ENCODE assay signal across 8 mouse cellular contexts in genomic region chr9:66068971-66069391, GRCm38 (mm10). TPM values are rescaled to one million over a fixed set of nuclear protein-coding genes. Genes with fewer than 3 reads are reported as not detected.
DNase-seq lines count a peak whose midpoint lies in the region; ATAC-seq and TF ChIP-seq lines count a peak whose summit lies in the region.

No protein-coding gene starts in this region.

- TF ChIP-seq EP300 in ES-Bruce4 (IDR thresholded peaks at IDR 0.05; ENCODE audit: insufficient read depth, low read depth, low read length), result no peak

- intact Hi-C loops in heart, postnatal 25 days (cut with DNase I), result no loop called here
- intact Hi-C loops in gastrocnemius, postnatal 36 days (cut with DNase I), result no loop called here

- H3K27me3 ChIP-seq in ES-Bruce4 (ENCODE audit: control insufficient read depth, insufficient read depth, low read length, poor library complexity, severe bottlenecking), result peaks cover 2% of the 10 kb centered on the region; the same call in 1 of the 2 replicates
- peaks cover 44% of the 10 kb centered on the region for H3K27me3 ChIP-seq in hindbrain, embryonic 10.5 days (ENCODE audit: insufficient read depth, poor library complexity, severe bottlenecking)
- peaks cover 35% of the 10 kb centered on the region for H3K27me3 ChIP-seq in liver, embryonic 13.5 days
- H3K27me3 ChIP-seq in neural tube, embryonic 12.5 days (replicated peaks), result peaks cover 38% of the 10 kb centered on the region

- peak overlapping the region; percentile 82 for H3K4me2 ChIP-seq in liver, embryonic 13.5 days
- H3K4me2 ChIP-seq in neural tube, embryonic 12.5 days (replicated peaks), result peak overlapping the region; percentile 79

- TF ChIP-seq CTCF in ES-Bruce4 (IDR thresholded peaks at IDR 0.05; ENCODE audit: low read depth, low read length), result no peak

- H3K9ac ChIP-seq in ES-Bruce4 (ENCODE audit: low read depth, poor library complexity, severe bottlenecking), result peak overlapping the region; percentile 75
- H3K9ac ChIP-seq in liver, embryonic 13.5 days, result peak overlapping the region; percentile 92
- peak overlapping the region; percentile 53 for H3K9ac ChIP-seq in neural tube, embryonic 12.5 days

- no peaks in the 10 kb centered on the region; the same call in 1 of the 2 replicates for H3K9me3 ChIP-seq in ES-Bruce4 (replicated peaks; ENCODE audit: control insufficient read depth, insufficient read depth, low read length, poor library complexity, severe bottlenecking)
- H3K9me3 ChIP-seq in hindbrain, embryonic 10.5 days, result no peaks in the 10 kb centered on the region; the same call in 1 of the 2 replicates
- H3K9me3 ChIP-seq in liver, embryonic 13.5 days (replicated peaks), result no peaks in the 10 kb centered on the region
- no peaks in the 10 kb centered on the region for H3K9me3 ChIP-seq in neural tube, embryonic 12.5 days

- peaks cover 5% of the 10 kb centered on the region for H3K4me1 ChIP-seq in ES-Bruce4 (ENCODE audit: control insufficient read depth, insufficient read depth, low read length)
- peaks cover 24% of the 10 kb centered on the region for H3K4me1 ChIP-seq in hindbrain, embryonic 10.5 days (replicated peaks)
- H3K4me1 ChIP-seq in liver, embryonic 13.5 days (replicated peaks), result peaks cover 41% of the 10 kb centered on the region
- peaks cover 19% of the 10 kb centered on the region for H3K4me1 ChIP-seq in neural tube, embryonic 12.5 days

- H3K36me3 ChIP-seq in ES-Bruce4 (ENCODE audit: control insufficient read depth, insufficient read depth, low read length, poor library complexity, severe bottlenecking), result peaks cover 12% of the 10 kb centered on the region
- H3K36me3 ChIP-seq in hindbrain, embryonic 10.5 days, result peaks cover 37% of the 10 kb centered on the region
- H3K36me3 ChIP-seq in liver, embryonic 13.5 days, result peaks cover 39% of the 10 kb centered on the region
- H3K36me3 ChIP-seq in neural tube, embryonic 12.5 days, result peaks cover 32% of the 10 kb centered on the region

- H3K4me3 ChIP-seq in ES-Bruce4 (ENCODE audit: low read depth, low read length), result peak overlapping the region; percentile 90
- H3K4me3 ChIP-seq in hindbrain, embryonic 10.5 days, result peak overlapping the region; percentile 67
- H3K4me3 ChIP-seq in liver, embryonic 13.5 days (replicated peaks), result peak overlapping the region; percentile 82
- H3K4me3 ChIP-seq in neural tube, embryonic 12.5 days, result peak overlapping the region; percentile 44

- TF ChIP-seq POLR2A in ES-Bruce4 (IDR thresholded peaks at IDR 0.05; ENCODE audit: insufficient read depth, low read length), result no peak

- 2% methylated on average over 30 of the region's 30 CpGs for WGBS in hindbrain, embryonic 10.5 days
- 2% methylated on average over 30 of the region's 30 CpGs for WGBS in liver, embryonic 13.5 days (ENCODE audit: insufficient replicate concordance)
- 1% methylated on average over 30 of the region's 30 CpGs for WGBS in neural tube, embryonic 12.5 days

- no peak overlapping the region for H3K27ac ChIP-seq in ES-Bruce4 (ENCODE audit: insufficient read depth, low read length)
- peak overlapping the region; percentile 76 for H3K27ac ChIP-seq in hindbrain, embryonic 10.5 days
- H3K27ac ChIP-seq in liver, embryonic 13.5 days, result peak overlapping the region; percentile 85
- H3K27ac ChIP-seq in neural tube, embryonic 12.5 days, result no peak overlapping the region

- DNase-seq in heart, adult 11 months, result peak; percentile 91
- no peak for DNase-seq in heart, postnatal 25 days (ENCODE audit: low spot score)
- DNase-seq in cerebellum, postnatal 36 days, result peak; percentile 31 to 42
- peak; percentile 31 for DNase-seq in hindbrain, embryonic 10.5 days (ENCODE audit: low spot score)
- DNase-seq in liver, embryonic 13.5 days, result peak; percentile 33
- DNase-seq in gastrocnemius, postnatal 36 days, result no peak

- peak; percentile 35 for ATAC-seq in liver, embryonic 13.5 days (ENCODE audit: low read depth)
- no peak for ATAC-seq in neural tube, embryonic 12.5 days (ENCODE audit: low FRiP score, low read depth)

RNA-seq across cellular contexts. Expression of gene Snx22, which starts 0.5 kb away (rescaled TPM):
- under 1 TPM; 0.59 to 0.83 TPM for total RNA-seq in heart, postnatal 25 days (2021)
- 0.38 and 0.39 TPM in 2 replicates for polyA plus RNA-seq in ES-Bruce4 (2011; ENCODE audit: insufficient read depth, insufficient read length, low read depth, missing spikeins)
- polyA plus RNA-seq in hindbrain, embryonic 10.5 days (2016; fragmentation: Nextera tagmentation; extraction: Ambion mirVana), result 3.5 and 4.6 TPM in 2 replicates
- polyA plus RNA-seq in liver, embryonic 13.5 days (2015; fragmentation: Nextera tagmentation; extraction: Ambion mirVana), result 29.2 and 31.4 TPM in 2 replicates
- polyA plus RNA-seq in neural tube, embryonic 12.5 days (2016; fragmentation: Nextera tagmentation; extraction: Ambion mirVana), result 4.2 and 4.7 TPM in 2 replicates
- total RNA-seq in gastrocnemius, postnatal 36 days (2021), result under 1 TPM; 0.13 to 0.15 TPM

RNA-seq across cellular contexts. Expression of gene Ppib, which starts 9.0 kb away (rescaled TPM):
- 100 to 1,000 TPM; 144 to 157 TPM for total RNA-seq in heart, postnatal 25 days (2021)
- polyA plus RNA-seq in ES-Bruce4 (2011; ENCODE audit: insufficient read depth, insufficient read length, low read depth, missing spikeins), result 287 and 289 TPM in 2 replicates
- 498 and 516 TPM in 2 replicates for polyA plus RNA-seq in hindbrain, embryonic 10.5 days (2016; fragmentation: Nextera tagmentation; extraction: Ambion mirVana)
- polyA plus RNA-seq in liver, embryonic 13.5 days (2015; fragmentation: Nextera tagmentation; extraction: Ambion mirVana), result 380 and 383 TPM in 2 replicates
- polyA plus RNA-seq in neural tube, embryonic 12.5 days (2016; fragmentation: Nextera tagmentation; extraction: Ambion mirVana), result 452 and 475 TPM in 2 replicates
- 10 to 100 TPM; 43.8 to 49.4 TPM for total RNA-seq in gastrocnemius, postnatal 36 days (2021)

RNA-seq across cellular contexts. Expression of gene Snx1, which starts 57.4 kb away (rescaled TPM):
- 10 to 100 TPM; 27.6 to 30.4 TPM for total RNA-seq in heart, postnatal 25 days (2021)
- polyA plus RNA-seq in ES-Bruce4 (2011; ENCODE audit: insufficient read depth, insufficient read length, low read depth, missing spikeins), result 34.7 and 34.8 TPM in 2 replicates
- polyA plus RNA-seq in hindbrain, embryonic 10.5 days (2016; fragmentation: Nextera tagmentation; extraction: Ambion mirVana), result 128 and 136 TPM in 2 replicates
- polyA plus RNA-seq in liver, embryonic 13.5 days (2015; fragmentation: Nextera tagmentation; extraction: Ambion mirVana), result 79.7 and 94.6 TPM in 2 replicates
- polyA plus RNA-seq in neural tube, embryonic 12.5 days (2016; fragmentation: Nextera tagmentation; extraction: Ambion mirVana), result 106 and 109 TPM in 2 replicates
- total RNA-seq in gastrocnemius, postnatal 36 days (2021), result 10 to 100 TPM; 12.6 to 12.7 TPM

RNA-seq across cellular contexts. Expression of gene Ciao2a, which starts 57.4 kb away (rescaled TPM):
- 10 to 100 TPM; 62.4 to 64.9 TPM for total RNA-seq in heart, postnatal 25 days (2021)
- 30.0 and 37.4 TPM in 2 replicates for polyA plus RNA-seq in ES-Bruce4 (2011; ENCODE audit: insufficient read depth, insufficient read length, low read depth, missing spikeins)
- polyA plus RNA-seq in hindbrain, embryonic 10.5 days (2016; fragmentation: Nextera tagmentation; extraction: Ambion mirVana), result 138 and 149 TPM in 2 replicates
- 196 and 222 TPM in 2 replicates for polyA plus RNA-seq in liver, embryonic 13.5 days (2015; fragmentation: Nextera tagmentation; extraction: Ambion mirVana)
- polyA plus RNA-seq in neural tube, embryonic 12.5 days (2016; fragmentation: Nextera tagmentation; extraction: Ambion mirVana), result 107 and 115 TPM in 2 replicates
- 10 to 100 TPM; 39.9 to 43.3 TPM for total RNA-seq in gastrocnemius, postnatal 36 days (2021)

Comparison
In these comparisons a context has a peak if more than half of its experiments do, and no peak if none do; other contexts are left out.
1. DNase-seq: peak in heart, adult 11 months (single experiment), cerebellum, postnatal 36 days (2 of 2), hindbrain, embryonic 10.5 days (single experiment) and liver, embryonic 13.5 days (single experiment); none in heart, postnatal 25 days (single experiment) and gastrocnemius, postnatal 36 days (0 of 2).
2. H3K27ac ChIP-seq: peak in hindbrain, embryonic 10.5 days (single experiment) and liver, embryonic 13.5 days (single experiment); none in ES-Bruce4 (single experiment) and neural tube, embryonic 12.5 days (single experiment).
3. Peak in every context shown above with its lines, with median percentiles within 50 percentile points of each other: H3K4me3 ChIP-seq and H3K9ac ChIP-seq.